Mouse (Mus musculus): ENCODE measurements around the gene Fancd2os.

GRCm38 (mm10) chr6:113649346-113650196, 49.1 kb upstream of the Fancd2os start:
- TF ChIP-seq CTCF (IDR thresholded peaks at IDR 0.05 in 2 of 3, conservative IDR thresholded peaks at IDR 0.05 in 1 of 3; ENCODE audit: control insufficient read depth in 1 of 3, insufficient read depth in 1 of 3, low read depth in 2 of 3, low read length in 3 of 3, poor library complexity in 1 of 3, severe bottlenecking in 1 of 3) (no peak), CHD2 (IDR thresholded peaks at IDR 0.05; ENCODE audit: low read length) (no peak), KAT2A (conservative IDR thresholded peaks at IDR 0.05; ENCODE audit: low read depth, low read length) (no peak), GATA1 (IDR thresholded peaks at IDR 0.05; ENCODE audit: low read depth, low read length) (no peak)

All from MEL (cell line).